Mouse (Mus musculus) heart, adult 10 weeks (tissue): Measurements from ENCODE around the gene Yipf7. TPM values are rescaled to one million over a fixed set of nuclear protein-coding genes. Genes with fewer than 3 reads are reported as not detected.

Source experiments
- polyA plus RNA-seq: library from polyadenylated mRNA; stranded (reverse); fragments of 350-450 nt; fragmentation: Illumina TruSeq; extraction: RNeasy Lipid Tissue Mini Kit (QIAGEN cat#74804); gene quantifications from one replicate; pipeline ENCODE4 v1.2.3, GENCODE M21; 2014; ENCODE audit warnings: low read depth, low replicate concordance

Yipf7 gene
- 238 TPM for polyA plus RNA-seq

DNA sequence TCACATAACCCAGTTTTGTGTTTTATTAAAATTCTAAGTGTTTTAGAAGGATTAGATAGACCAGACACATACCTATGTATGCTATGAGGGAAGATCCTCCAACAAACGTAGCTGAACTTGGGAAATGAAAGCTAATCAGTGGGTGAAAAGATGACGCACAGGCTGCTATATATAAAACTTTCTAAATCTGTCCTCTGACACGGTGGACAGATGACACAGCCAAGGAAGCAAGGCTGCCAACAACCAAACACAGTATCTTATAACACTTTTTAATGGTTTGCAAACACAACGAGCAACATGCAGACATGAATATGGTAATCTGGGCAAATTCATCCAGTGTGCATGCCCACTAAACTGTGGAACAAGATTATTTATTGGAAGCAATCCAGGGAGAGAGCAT lies at the start of gene Yipf7:
TSS of gene Yipf7 (minus strand) at position 160 of the 400 bp plus-strand sequence.

DNA sequence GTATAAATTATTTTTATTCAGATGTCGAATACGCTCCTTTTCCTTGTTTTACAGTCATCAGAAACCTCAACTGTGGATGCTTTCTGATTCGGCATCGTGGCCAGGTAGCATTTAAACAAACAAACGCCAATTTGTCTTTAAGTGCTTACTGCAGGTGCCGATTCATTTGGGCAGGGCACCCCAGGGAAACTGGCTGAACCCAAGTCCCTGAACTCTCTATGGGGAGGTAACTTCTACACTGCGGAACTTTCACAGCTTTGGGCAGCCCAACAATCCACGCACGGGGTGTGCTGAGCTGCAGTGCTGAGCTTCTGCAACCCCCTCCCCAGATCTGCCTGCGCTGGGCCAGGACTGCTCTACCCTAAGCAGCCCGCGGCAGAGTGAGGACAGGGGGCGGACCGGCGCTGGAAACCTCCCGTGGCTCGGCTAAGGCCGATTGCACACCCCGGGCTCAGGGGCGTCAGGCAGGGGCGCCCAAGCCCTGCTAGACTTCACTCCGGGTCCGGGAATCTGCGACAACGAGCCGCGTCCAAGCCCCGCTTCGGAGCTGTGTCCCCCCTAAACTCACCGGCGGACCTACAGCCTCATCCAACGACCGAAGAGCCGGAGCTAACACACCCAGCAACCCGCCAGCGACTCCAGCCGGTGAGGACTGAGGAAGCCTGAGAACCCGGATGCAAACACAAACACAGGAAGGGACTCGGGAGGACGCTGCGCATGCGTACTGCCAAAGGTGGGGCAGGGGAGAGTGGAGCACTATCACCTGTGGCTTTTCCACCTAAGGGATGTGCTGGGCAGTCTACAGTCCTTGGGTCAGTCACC lies 49.4 kb upstream of the Yipf7 start, which contains the start of gene Gnpda2:
TSS of gene Gnpda2 (minus strand) at position 701 of the 822 bp plus-strand sequence.

DNA sequence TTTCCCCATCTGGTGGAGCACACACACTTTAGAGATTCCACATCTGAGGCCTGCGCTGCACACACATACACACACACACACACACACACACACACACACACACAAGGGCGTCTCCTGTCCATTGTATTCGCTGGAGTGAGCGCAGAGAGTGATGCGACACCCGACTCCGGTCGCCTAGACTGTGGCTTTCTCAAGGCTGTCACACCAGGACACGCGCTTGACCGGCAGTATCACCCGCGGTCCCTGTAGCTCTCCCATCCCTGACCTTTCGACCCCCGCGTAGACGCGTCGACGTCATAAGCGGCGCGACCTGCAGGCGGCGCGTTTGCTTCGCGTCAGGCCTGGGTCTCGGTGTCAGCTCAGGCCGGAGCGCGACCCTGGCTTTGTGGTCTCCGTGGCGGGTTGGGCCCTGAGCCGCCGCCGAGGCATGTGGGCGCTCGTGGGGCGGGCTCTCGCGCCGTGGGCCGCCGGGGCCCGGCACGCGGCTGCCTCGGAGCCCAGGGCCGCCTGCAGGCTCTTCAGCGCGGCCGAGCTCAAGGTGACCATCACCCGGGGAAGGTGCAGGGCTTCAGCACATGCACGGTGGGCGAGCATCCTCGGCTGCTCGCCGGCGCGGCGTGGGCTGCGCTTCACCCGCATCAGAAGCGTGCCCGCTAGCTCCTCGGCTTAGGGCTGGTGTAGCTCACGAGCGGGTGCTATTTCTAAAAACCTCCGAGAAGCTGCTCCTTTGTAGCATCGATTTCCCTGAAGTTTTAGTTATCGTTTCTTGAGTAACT lies 14.4 kb upstream of the Yipf7 start, which contains the start of gene Guf1:
TSS of gene Guf1 (plus strand) at position 296 of the 776 bp plus-strand sequence.

Other genes starting within 250 kb of the Yipf7 start
- gene Kctd8, start 201.0 kb downstream of the Yipf7 start, polyA plus RNA-seq, result 0.55 TPM
- 29.0 TPM for gene Guf1, start 14.3 kb upstream of the Yipf7 start, polyA plus RNA-seq
- gene Gnpda2, start 49.7 kb upstream of the Yipf7 start, polyA plus RNA-seq, result 15.7 TPM